Mouse (Mus musculus) left cerebral cortex, adult 2 months (tissue): ENCODE results near the gene Sar1b. TPM values are rescaled to one million over a fixed set of nuclear protein-coding genes. Genes with fewer than 3 reads are reported as not detected.
A peak's percentile ranks its signal among the peaks of the same experiment; 100 is the strongest.
"Not testable (repeated sequence)": the region's sequence is repeated elsewhere in the genome, so short reads cannot be mapped to it uniquely, and the experiment has no call there.

Experiments used
- DNase-seq, 2 experiments: peaks; one replicate each; pipeline ENCODE4 v3.0.0; 2021 to 2022; ENCODE audit warnings: low spot score in 2 of 2, mixed read lengths in 1 of 2; ENCODE audit errors: extremely low spot score in 1 of 2
- H3K27ac ChIP-seq: fragments of 200-600 bp; 2 replicates; pipeline ENCODE4 v1.8.1; 2022
- H3K4me3 ChIP-seq: fragments of 200-600 bp; 2 replicates; pipeline ENCODE4 v1.8.1; 2022
- CTCF ChIP-seq: fragments of 200-600 bp; IDR thresholded peaks from 2 replicates; pipeline ENCODE4 v1.8.1; 2022; ENCODE audit warnings: antibody characterized with exemption, mild to moderate bottlenecking, moderate library complexity
- intact Hi-C: fragments of 180-260 bp; cut with DNase I; formaldehyde crosslinking; loops from one replicate; pipeline ENCODE4 v1.15.1; 2025
- total RNA-seq, 2 experiments: library from RNA; stranded (reverse); gene quantifications; 2 replicates each; pipeline ENCODE4 v1.2.3; 2021

Sar1b gene
- total RNA-seq, 2 experiments from 2014 or later, result 61.0 to 65.0 TPM

GRCm38 (mm10) chr11:51757625-51758024 is 5.9 kb upstream of the Sar1b start:
- no peak overlapping the region for H3K4me3 ChIP-seq
- DNase-seq, result no peak
- no peak overlapping the region for H3K27ac ChIP-seq
- intact Hi-C loops, result no loop called here
- no peak for TF ChIP-seq CTCF

- DNase-seq, intact Hi-C loops, H3K4me3 ChIP-seq, H3K27ac ChIP-seq: not testable (repeated sequence)
Observed at GRCm38 (mm10) chr11:51758207-51758606, 5.3 kb upstream of the Sar1b start.

- intact Hi-C loops, result no loop called here
- no peak for TF ChIP-seq CTCF
- no peak overlapping the region for H3K27ac ChIP-seq
- no peak overlapping the region for H3K4me3 ChIP-seq
- no peak for DNase-seq
Observed at GRCm38 (mm10) chr11:51759251-51759650, 4.2 kb upstream of the Sar1b start.

GRCm38 (mm10) chr11:51759941-51760657 is 3.4 kb upstream of the Sar1b start:
- no peak overlapping the region for H3K4me3 ChIP-seq
- no peak for DNase-seq
- TF ChIP-seq CTCF, result no peak
- intact Hi-C loops, result loop anchor here (5.0 kb wide), 1 partner anchor 42 kb away; no protein-coding TSS in a partner anchor
- H3K27ac ChIP-seq, result no peak overlapping the region

GRCm38 (mm10) chr11:51761241-51761640 is 2.2 kb upstream of the Sar1b start:
- Histone ChIP-seq H3K4me3 (no peak overlapping the region), H3K27ac (no peak overlapping the region)
- intact Hi-C loops, result loop anchor here (5.0 kb wide), 1 partner anchor 41 kb away; no protein-coding TSS in a partner anchor
- no peak for DNase-seq
- TF ChIP-seq CTCF, result no peak

GRCm38 (mm10) chr11:51763955-51764354 is 468 bp downstream of the Sar1b start:
- TF ChIP-seq CTCF, result no peak
- H3K27ac ChIP-seq, result peak overlapping the region; percentile 64
- H3K4me3 ChIP-seq, result peak overlapping the region; percentile 91
- intact Hi-C loops, result loop anchor here (5.0 kb wide), 1 partner anchor 38 kb away; no protein-coding TSS in a partner anchor
- no peak for DNase-seq

- H3K27ac ChIP-seq, result no peak overlapping the region
- intact Hi-C loops, result loop anchor here (5.0 kb wide), 1 partner anchor 37 kb away; no protein-coding TSS in a partner anchor
- no peak for DNase-seq
- no peak overlapping the region for H3K4me3 ChIP-seq
- TF ChIP-seq CTCF, result no peak
Observed at GRCm38 (mm10) chr11:51764816-51765215, 1.3 kb downstream of the Sar1b start.

- no peak for TF ChIP-seq CTCF
- H3K27ac ChIP-seq, result no peak overlapping the region
- no peak for DNase-seq
- intact Hi-C loops, result no loop called here
- H3K4me3 ChIP-seq, result no peak overlapping the region
Observed at GRCm38 (mm10) chr11:51767579-51768220, 4.2 kb downstream of the Sar1b start.

- Histone ChIP-seq H3K4me3 (no peak overlapping the region), H3K27ac (no peak overlapping the region)
- intact Hi-C loops, result no loop called here
- TF ChIP-seq CTCF, result no peak
- no peak for DNase-seq
Observed at GRCm38 (mm10) chr11:51768296-51768695, 4.8 kb downstream of the Sar1b start.

- no peak overlapping the region for H3K4me3 ChIP-seq
- no peak for DNase-seq
- no peak for TF ChIP-seq CTCF
- no peak overlapping the region for H3K27ac ChIP-seq
- intact Hi-C loops, result no loop called here
Observed at GRCm38 (mm10) chr11:51775507-51775906, 12.0 kb downstream of the Sar1b start.

- no peak overlapping the region for H3K4me3 ChIP-seq
- intact Hi-C loops, result no loop called here
- no peak for TF ChIP-seq CTCF
- H3K27ac ChIP-seq, result no peak overlapping the region
- DNase-seq, result no peak
Observed at GRCm38 (mm10) chr11:51777478-51777877, 14.0 kb downstream of the Sar1b start.

GRCm38 (mm10) chr11:51780773-51781267 is 17.3 kb downstream of the Sar1b start:
- intact Hi-C loops, result no loop called here
- Histone ChIP-seq H3K4me3 (no peak overlapping the region), H3K27ac (no peak overlapping the region)
- no peak for DNase-seq
- no peak for TF ChIP-seq CTCF

GRCm38 (mm10) chr11:51782721-51783120 is 19.2 kb downstream of the Sar1b start:
- H3K27ac ChIP-seq, result no peak overlapping the region
- no peak overlapping the region for H3K4me3 ChIP-seq
- DNase-seq, result no peak
- intact Hi-C loops, result no loop called here
- TF ChIP-seq CTCF, result no peak
